Mouse (Mus musculus): Measurements from ENCODE around the gene Scyl2.

DNA sequence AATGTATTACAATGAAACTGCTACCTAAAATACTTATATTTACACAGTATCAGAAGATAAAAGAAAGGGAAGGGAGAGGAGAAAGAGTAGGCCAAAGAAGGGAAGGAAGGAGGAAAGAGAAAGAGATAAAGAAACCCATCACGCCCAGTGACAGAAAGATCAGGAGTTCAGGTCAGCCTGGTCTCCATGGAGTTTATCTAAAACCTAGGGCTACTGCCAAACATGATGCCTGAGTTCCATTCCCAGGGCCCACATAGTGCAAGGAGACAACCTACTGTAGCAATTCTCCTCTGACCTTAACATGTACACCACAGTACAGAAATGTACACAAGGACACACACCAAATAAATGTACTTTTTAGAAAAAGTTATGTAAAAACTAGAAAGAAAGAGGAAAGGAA is 3.9 kb downstream of the Scyl2 start:
- no peak for TF ChIP-seq CTCF (IDR thresholded peaks at IDR 0.05; ENCODE audit: borderline replicate concordance, insufficient read depth, low read length)
- TF ChIP-seq POLR2A (IDR thresholded peaks at IDR 0.05; ENCODE audit: low read depth, low read length): no peak
